29 mouse cellular contexts compared by ENCODE assay signal in the genomic region with DNA sequence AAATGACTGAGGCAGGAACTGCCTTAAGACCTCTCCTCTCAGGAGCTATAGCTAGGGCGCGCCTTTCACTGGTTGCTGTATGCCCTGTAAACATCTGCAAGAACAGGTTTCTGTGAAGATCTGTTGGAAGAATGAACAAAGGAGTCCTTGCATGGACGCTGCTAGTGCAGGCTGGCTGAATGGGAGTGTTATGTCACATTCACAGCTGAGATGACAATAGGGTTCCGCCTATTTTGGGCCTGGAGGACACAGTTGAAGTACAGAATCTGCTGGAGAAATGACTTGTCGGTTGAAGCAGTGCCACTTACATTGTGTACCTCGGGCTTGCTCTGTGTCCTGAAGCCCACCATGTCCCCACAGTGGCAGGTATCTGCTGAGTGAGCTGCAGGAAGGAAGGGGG. TPM values are rescaled to one million over a fixed set of nuclear protein-coding genes. Genes with fewer than 3 reads are reported as not detected.
DNase-seq lines count a peak whose midpoint lies in the region; ATAC-seq and TF ChIP-seq lines count a peak whose summit lies in the region.
"Had no signal": no experiment of that assay in that cellular context is flagged by ENCODE, and none has a peak within 500 bp of the region (broad histone marks: within the 10 kb centered on the region; RNA-seq: fewer than 3 reads in every experiment).

No protein-coding gene starts in this region.

- in situ Hi-C loops in ES-E14 (cut with MboI; ENCODE audit: low sequenced_read_pairs in 2 of 2, unreplicated experiment in 2 of 2): loop anchor here in 1 of 2 experiments (25.0 kb wide), 1 partner anchor 978 kb away; the partner anchor contains the start of genes Mcm2 and Podxl2

- no peak overlapping the region for H3K27ac ChIP-seq in heart, embryonic 10.5 days
- H3K27ac ChIP-seq in ES-E14 (ENCODE audit: insufficient read depth, low read depth, low read length, poor library complexity, severe bottlenecking): peak overlapping the region; percentile 39
- H3K27ac ChIP-seq: forebrain, embryonic 10.5 days; forebrain, embryonic 13.5 days; heart, embryonic 15.5 days; hindbrain, embryonic 14.5 days; hindbrain, postnatal 0 days had no signal

- no peak for TF ChIP-seq CTCF in E14TG2a.4 (conservative IDR thresholded peaks at IDR 0.05; ENCODE audit: low read length)

- intact Hi-C loops in heart, postnatal 14 days (cut with DNase I): loop anchor here (5.0 kb wide), 2 partner anchors 88 to 193 kb away; no protein-coding TSS in a partner anchor

- no peaks in the 10 kb centered on the region for H3K27me3 ChIP-seq in heart, embryonic 10.5 days (ENCODE audit: insufficient read depth, poor library complexity, severe bottlenecking)
- H3K27me3 ChIP-seq in E14TG2a.4 (ENCODE audit: insufficient read depth, low read length): no peaks in the 10 kb centered on the region
- H3K27me3 ChIP-seq: CH12.LX; forebrain, embryonic 13.5 days; heart, embryonic 12.5 days; heart, embryonic 15.5 days; Patski had no signal

- ATAC-seq in granulocyte monocyte progenitor cell, adult 5-6 weeks (replicated peaks; ENCODE audit: poor library complexity, severe bottlenecking): no peak
- ATAC-seq: forebrain, embryonic 13.5 days; forebrain, embryonic 16.5 days; hindbrain, postnatal 0 days; inflammation-experienced regulatory T-cells, adult 6 months; Patski had no signal

- WGBS in heart, embryonic 10.5 days: 88% methylated on average over 6 of the region's 6 CpGs

- H3K36me3 ChIP-seq in heart, embryonic 10.5 days: peaks cover 88% of the 10 kb centered on the region
- peaks cover 87% of the 10 kb centered on the region for H3K36me3 ChIP-seq in E14TG2a.4 (ENCODE audit: insufficient read depth, low read length)
- H3K36me3 ChIP-seq in ES-E14 (ENCODE audit: control insufficient read depth, insufficient read depth, low read length, poor library complexity, severe bottlenecking): peaks cover 42% of the 10 kb centered on the region

- peaks cover 7% of the 10 kb centered on the region; the same call in 1 of the 2 replicates for H3K4me1 ChIP-seq in heart, embryonic 10.5 days
- H3K4me1 ChIP-seq in E14TG2a.4 (replicated peaks; ENCODE audit: low read depth, low read length): peaks cover 64% of the 10 kb centered on the region
- H3K4me1 ChIP-seq in ES-E14 (ENCODE audit: control insufficient read depth in 2 of 2, insufficient read depth in 2 of 2, low read length in 2 of 2, poor library complexity in 1 of 2): peaks cover 8 to 28% of the 10 kb centered on the region in 2 experiments; a peak in 3 of 4 replicates

- DNase-seq in heart, embryonic 10.5 days (ENCODE audit: low spot score): peak; percentile 71
- no peak for DNase-seq in heart, postnatal 14 days
- DNase-seq in ES-E14 (ENCODE audit: low read depth, low spot score): no peak
- peak; percentile 41 for DNase-seq in telencephalon, adult 2 months (ENCODE audit: low read depth, low spot score)
- DNase-seq in urinary bladder, postnatal 4 days (ENCODE audit: low spot score in 2 of 2): no peak
- DNase-seq: adrenal gland, postnatal 14 days; B cell, adult 2 months; cerebellum, adult 11-12 months; cerebellum, adult 8-10 months; cerebellum, postnatal 10 days; cerebellum, postnatal 36 days; gastrocnemius, postnatal 36 days; heart, adult 11 months; heart, postnatal 10 days; heart, postnatal 4 days; kidney, adult 11 months had no signal

- H3K9ac ChIP-seq in ES-E14 (ENCODE audit: insufficient read depth, low read depth, low read length, poor library complexity, severe bottlenecking): no peak overlapping the region; the same call in 1 of the 2 replicates
- H3K9ac ChIP-seq: forebrain, embryonic 13.5 days; heart, embryonic 12.5 days; heart, embryonic 15.5 days; hindbrain, embryonic 14.5 days had no signal

- no peak overlapping the region for H3K4me3 ChIP-seq in heart, embryonic 10.5 days
- H3K4me3 ChIP-seq in E14TG2a.4 (replicated peaks; ENCODE audit: low read length) (peak overlapping the region; percentile 35; the same call in 1 of the 2 replicates), ES-E14 (ENCODE audit: insufficient read depth in 1 of 2, low read depth in 1 of 2, low read length in 2 of 2, poor library complexity in 1 of 2, severe bottlenecking in 1 of 2) (no peak overlapping the region)
- H3K4me3 ChIP-seq: forebrain, embryonic 10.5 days; forebrain, embryonic 13.5 days; heart, embryonic 12.5 days; heart, embryonic 15.5 days had no signal

- H3K9me3 ChIP-seq in heart, embryonic 10.5 days: no peaks in the 10 kb centered on the region
- H3K9me3 ChIP-seq in E14TG2a.4 (ENCODE audit: low read length): no peaks in the 10 kb centered on the region
- no peaks in the 10 kb centered on the region for H3K9me3 ChIP-seq in ES-E14 (ENCODE audit: control insufficient read depth, insufficient read depth, low read depth, low read length)
- H3K9me3 ChIP-seq: forebrain, embryonic 10.5 days; forebrain, embryonic 13.5 days; G1E; heart, embryonic 12.5 days; heart, embryonic 15.5 days had no signal

TF ChIP-seq in ES-E14, 5 proteins besides CTCF, POLR2A, EP300 and RAD21:
- TF ChIP-seq ZC3H11A (IDR thresholded peaks at IDR 0.05; ENCODE audit: borderline replicate concordance, low read depth, low read length): no peak
- TF ChIP-seq ZNF384 (IDR thresholded peaks at IDR 0.05; ENCODE audit: low read depth, low read length): no peak
- no peak for TF ChIP-seq HCFC1 (IDR thresholded peaks at IDR 0.05; ENCODE audit: borderline replicate concordance, insufficient read depth, low read length)
- no peak for TF ChIP-seq MAFK (IDR thresholded peaks at IDR 0.05; ENCODE audit: insufficient read depth, low read depth, low read length)
- TF ChIP-seq CHD2 (IDR thresholded peaks at IDR 0.05; ENCODE audit: low read depth, low read length): no peak

RNA-seq across cellular contexts. Expression of gene Hmces, which starts 4.6 kb away (rescaled TPM):
- polyA plus RNA-seq in heart, embryonic 10.5 days (2016; fragmentation: Nextera tagmentation; extraction: Ambion mirVana): 34.8 and 44.5 TPM in 2 replicates
- 10 to 100 TPM; 12.0 to 12.2 TPM for total RNA-seq in heart, postnatal 14 days (2021)
- 61.2 and 125 TPM in 2 replicates for total RNA-seq in ES-E14 (2012; rRNA removed)
- total RNA-seq in granulocyte monocyte progenitor cell, adult 5-6 weeks (2014; fragmentation: Nextera tagmentation): 21.8 and 30.2 TPM in 2 replicates
- 23.2 and 27.3 TPM in 2 replicates for total RNA-seq in granulocyte monocyte progenitor cell, adult 5-6 weeks (2017)

RNA-seq across cellular contexts. Expression of gene Copg1, which starts 21.6 kb away (rescaled TPM):
- polyA plus RNA-seq in heart, embryonic 10.5 days (2016; fragmentation: Nextera tagmentation; extraction: Ambion mirVana): 173 and 179 TPM in 2 replicates
- 10 to 100 TPM; 50.4 to 55.7 TPM for total RNA-seq in heart, postnatal 14 days (2021)
- 103 and 107 TPM in 2 replicates for total RNA-seq in ES-E14 (2012; rRNA removed)
- total RNA-seq in granulocyte monocyte progenitor cell, adult 5-6 weeks (2014; fragmentation: Nextera tagmentation): 70.5 and 86.1 TPM in 2 replicates
- 73.9 and 78.5 TPM in 2 replicates for total RNA-seq in granulocyte monocyte progenitor cell, adult 5-6 weeks (2017)

RNA-seq across cellular contexts. Expression of gene Cnbp, which starts 58.3 kb away (rescaled TPM):
- polyA plus RNA-seq in heart, embryonic 10.5 days (2016; fragmentation: Nextera tagmentation; extraction: Ambion mirVana): 999 and 1,260 TPM in 2 replicates
- 100 to 1,000 TPM; 279 to 283 TPM for total RNA-seq in heart, postnatal 14 days (2021)
- total RNA-seq in ES-E14 (2012; rRNA removed): 400 and 562 TPM in 2 replicates
- 481 and 528 TPM in 2 replicates for total RNA-seq in granulocyte monocyte progenitor cell, adult 5-6 weeks (2014; fragmentation: Nextera tagmentation)
- total RNA-seq in granulocyte monocyte progenitor cell, adult 5-6 weeks (2017): 1,031 and 1,136 TPM in 2 replicates

Comparison
In these comparisons a context has a peak if more than half of its experiments do, and no peak if none do; other contexts are left out.
1. DNase-seq: peak in heart, embryonic 10.5 days (single experiment) and telencephalon, adult 2 months (single experiment); none in heart, postnatal 14 days (0 of 2), ES-E14 (single experiment) and urinary bladder, postnatal 4 days (0 of 2).